Mouse (Mus musculus) kidney, embryonic 14.5 days (tissue): ENCODE data around the gene Dach2. TPM values are rescaled to one million over a fixed set of nuclear protein-coding genes. Genes with fewer than 3 reads are reported as not detected.

Source experiments
- ATAC-seq: fragments of 200-750 bp; cut with Nextera tagmentation; 2 replicates; pipeline ENCODE4 v1.8.0; 2017; ENCODE audit warnings: moderate number of reproducible peaks, mild to moderate bottlenecking, moderate TSS enrichment, moderate library complexity; ENCODE audit not compliant: low FRiP score, low TSS enrichment
- H3K27ac ChIP-seq: fragments of 300-500 bp; sonication (generic); 2 replicates; pipeline ENCODE4 v1.5.1; 2014; ENCODE audit warnings: low read depth, mild to moderate bottlenecking, low read length, moderate library complexity, mixed read lengths
- H3K27me3 ChIP-seq: fragments of 300-500 bp; sonication (generic); 2 replicates; pipeline ENCODE4 v1.6.1; 2014; ENCODE audit warnings: mild to moderate bottlenecking, low read length; ENCODE audit not compliant: control insufficient read depth, insufficient read depth
- H3K36me3 ChIP-seq: fragments of 300-500 bp; sonication (generic); 2 replicates; pipeline ENCODE4 v1.6.1; 2014; ENCODE audit warnings: low read length, mixed read lengths; ENCODE audit not compliant: control insufficient read depth, insufficient read depth
- H3K4me1 ChIP-seq: fragments of 300-500 bp; sonication (generic); 2 replicates; pipeline ENCODE4 v1.6.1; 2014; ENCODE audit warnings: low read length, mixed read lengths; ENCODE audit not compliant: control insufficient read depth, insufficient read depth
- H3K4me2 ChIP-seq: fragments of 300-500 bp; sonication (generic); replicated peaks from 2 replicates; pipeline ENCODE4 v1.6.1; 2014; ENCODE audit warnings: low read depth, mild to moderate bottlenecking, low read length
- H3K4me3 ChIP-seq: fragments of 300-500 bp; sonication (generic); 2 replicates; pipeline ENCODE4 v1.5.1; 2014; ENCODE audit warnings: mild to moderate bottlenecking, low read length
- H3K9ac ChIP-seq: fragments of 300-500 bp; sonication (generic); 2 replicates; pipeline ENCODE4 v1.6.1; 2014; ENCODE audit warnings: low read depth, mild to moderate bottlenecking, low read length, moderate library complexity
- H3K9me3 ChIP-seq: fragments of 300-500 bp; sonication (generic); 2 replicates; pipeline ENCODE4 v1.6.1; 2016; ENCODE audit warnings: low read length; ENCODE audit not compliant: control insufficient read depth
- WGBS: fragments of 180-500 bp; shearing (Covaris S2); extraction: QIAGEN DNeasy Blood & Tissue Kit; methylation state at CpG from one replicate; pipeline ENCODE4 v1.1.7; 2014; 5-methylcytosine and 5-hydroxymethylcytosine counted together
- polyA plus RNA-seq: library from polyadenylated mRNA; unstranded; fragments of >200 nt; fragmentation: Nextera tagmentation; extraction: Ambion mirVana; gene quantifications from 2 replicates; pipeline ENCODE4 v1.2.1, GENCODE M21; 2014

The Dach2 gene
- polyA plus RNA-seq, 1 experiment from 2014 or later, result 10.3 TPM

DNA sequence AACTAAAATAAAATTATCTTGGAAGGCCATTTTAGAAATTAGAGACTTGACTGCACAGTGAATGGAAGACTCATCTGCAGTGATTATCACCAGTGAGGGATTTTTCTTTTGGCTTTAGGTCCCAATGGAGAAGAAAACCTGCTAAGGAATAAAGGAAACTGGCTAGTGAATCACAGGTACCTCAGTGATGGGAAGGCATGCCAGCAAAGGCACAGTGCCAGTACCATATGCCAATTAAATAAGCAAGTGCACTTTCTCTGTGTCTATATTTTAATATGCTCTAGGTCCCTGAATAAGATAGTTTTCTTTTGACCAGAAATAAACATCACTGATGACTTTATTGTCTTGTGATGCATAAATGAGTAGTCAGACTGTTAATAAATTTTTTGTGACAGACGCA is 184.8 kb downstream of the Dach2 start:
- Histone ChIP-seq H3K36me3 (no peaks in the 10 kb centered on the region), H3K27ac (no peak overlapping the region), H3K9ac (no peak overlapping the region), H3K4me2 (no peak overlapping the region), H3K4me1 (no peaks in the 10 kb centered on the region), H3K9me3 (no peaks in the 10 kb centered on the region), H3K4me3 (no peak overlapping the region), H3K27me3 (no peaks in the 10 kb centered on the region)
- WGBS, result 84% methylated on average over 1 of the region's 1 CpGs
- no peak for ATAC-seq

DNA sequence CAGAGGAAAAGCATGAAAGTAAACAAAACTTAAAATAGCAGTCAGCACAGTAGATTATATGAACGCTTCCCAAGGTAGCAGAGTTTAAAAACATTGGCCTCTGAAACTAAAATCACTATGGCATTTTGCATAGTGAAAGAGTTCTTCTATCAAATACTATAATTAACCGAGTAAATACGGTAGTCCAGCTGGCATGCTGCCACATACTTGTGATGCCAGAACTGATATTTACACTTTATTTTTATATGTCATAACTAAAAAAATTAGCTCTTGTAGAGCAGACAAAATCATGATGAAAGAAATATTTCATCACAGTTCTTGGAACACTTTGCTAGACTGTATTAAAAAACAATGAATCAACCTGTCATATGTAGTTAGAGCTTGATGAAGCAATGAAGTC is 247.8 kb downstream of the Dach2 start:
- Histone ChIP-seq H3K9ac (no peak overlapping the region), H3K4me2 (no peak overlapping the region), H3K36me3 (no peaks in the 10 kb centered on the region), H3K27me3 (no peaks in the 10 kb centered on the region), H3K9me3 (no peaks in the 10 kb centered on the region), H3K4me1 (no peaks in the 10 kb centered on the region), H3K27ac (no peak overlapping the region), H3K4me3 (no peak overlapping the region)
- ATAC-seq, result no peak
- 69% methylated on average over 3 of the region's 3 CpGs for WGBS

DNA sequence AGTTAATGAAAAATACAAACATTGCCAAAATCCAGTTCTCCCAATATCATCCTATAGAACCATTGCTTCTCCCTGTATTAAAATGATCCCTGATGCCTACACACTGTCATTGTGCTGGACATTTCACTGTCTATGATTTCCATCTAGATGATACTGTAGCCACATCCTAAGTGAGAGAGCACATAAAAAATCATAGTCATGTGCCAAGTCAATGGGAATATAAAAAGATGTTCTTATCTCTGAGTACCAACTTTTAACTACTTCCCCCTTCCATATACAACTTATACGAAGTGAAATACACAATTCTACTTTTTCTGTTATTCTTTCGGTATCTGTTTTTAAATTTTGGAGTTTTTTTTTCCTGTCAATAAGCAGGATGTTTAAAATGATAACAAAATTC is 266.6 kb downstream of the Dach2 start:
- no peak overlapping the region for H3K27ac ChIP-seq
- no peak overlapping the region for H3K4me3 ChIP-seq
- no peaks in the 10 kb centered on the region for H3K27me3 ChIP-seq
- H3K36me3 ChIP-seq, result no peaks in the 10 kb centered on the region
- 82% methylated on average over 2 of the region's 2 CpGs for WGBS
- H3K9me3 ChIP-seq, result no peaks in the 10 kb centered on the region
- no peak for ATAC-seq
- H3K9ac ChIP-seq, result no peak overlapping the region
- H3K4me2 ChIP-seq, result no peak overlapping the region
- H3K4me1 ChIP-seq, result no peaks in the 10 kb centered on the region

DNA sequence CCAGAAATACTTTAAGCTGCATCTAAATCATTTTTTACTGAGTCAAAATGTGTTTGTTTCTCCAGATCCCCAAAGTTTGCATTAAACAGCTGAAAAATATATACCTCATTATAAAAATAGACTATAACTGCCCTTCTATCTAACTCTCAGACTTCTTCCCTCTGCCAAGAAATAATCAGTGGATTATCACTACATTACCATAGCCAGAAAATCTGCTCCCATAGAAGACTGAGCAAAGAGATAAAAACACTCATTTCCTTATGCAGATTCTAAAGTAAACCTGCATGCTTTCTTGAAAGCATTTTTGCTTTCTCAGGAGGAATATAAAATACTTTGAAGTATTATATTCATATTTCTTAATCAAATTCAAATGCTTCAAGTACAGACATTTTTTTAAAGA is 368.8 kb downstream of the Dach2 start:
- Histone ChIP-seq H3K36me3 (no peaks in the 10 kb centered on the region), H3K27me3 (no peaks in the 10 kb centered on the region), H3K27ac (no peak overlapping the region), H3K9ac (no peak overlapping the region), H3K4me3 (no peak overlapping the region), H3K4me2 (no peak overlapping the region), H3K4me1 (no peaks in the 10 kb centered on the region), H3K9me3 (no peaks in the 10 kb centered on the region)
- ATAC-seq, result no peak

DNA sequence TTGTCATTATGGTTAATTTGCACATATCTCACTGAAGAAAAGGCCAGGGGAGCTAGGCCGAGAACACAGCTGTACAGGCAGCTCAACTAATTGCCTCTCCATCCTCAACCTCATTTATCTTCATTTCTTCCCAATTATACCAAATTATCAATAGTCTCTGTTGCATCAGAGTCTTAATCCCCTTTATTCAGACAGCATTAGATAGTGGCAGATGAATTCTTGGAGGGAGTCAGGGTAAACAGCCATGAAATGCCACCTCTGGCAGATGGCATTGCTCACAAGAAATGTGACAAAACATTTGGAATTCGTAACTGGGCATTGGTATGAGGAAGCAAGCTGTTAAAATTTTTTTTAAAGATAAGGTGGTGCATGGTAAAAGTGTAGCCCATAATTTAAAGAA is 389.9 kb downstream of the Dach2 start:
- Histone ChIP-seq H3K27me3 (no peaks in the 10 kb centered on the region), H3K4me2 (no peak overlapping the region), H3K9ac (no peak overlapping the region), H3K27ac (no peak overlapping the region), H3K9me3 (no peaks in the 10 kb centered on the region), H3K36me3 (no peaks in the 10 kb centered on the region), H3K4me1 (no peaks in the 10 kb centered on the region), H3K4me3 (no peak overlapping the region)
- 68% methylated on average over 2 of the region's 2 CpGs for WGBS
- ATAC-seq, result no peak

DNA sequence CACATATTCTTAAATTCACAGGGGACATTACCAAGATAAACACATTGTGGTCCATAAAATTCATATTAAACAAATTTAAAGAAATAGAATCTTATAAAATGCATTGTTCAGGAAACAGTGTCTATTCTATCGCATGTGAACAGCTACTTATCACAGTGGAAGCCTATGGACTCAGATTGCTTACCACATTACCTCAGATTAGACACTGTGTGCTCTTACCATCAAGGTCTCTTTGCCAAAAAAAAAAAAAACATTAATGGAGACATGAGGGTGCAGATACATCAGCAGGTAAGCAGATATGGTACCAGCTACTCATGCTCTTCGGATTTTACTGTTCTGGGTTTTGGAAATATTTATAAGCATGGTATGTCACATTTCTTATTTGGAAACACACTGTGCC is 415.1 kb downstream of the Dach2 start:
- Histone ChIP-seq H3K27ac (no peak overlapping the region), H3K9me3 (no peaks in the 10 kb centered on the region), H3K4me3 (no peak overlapping the region), H3K27me3 (no peaks in the 10 kb centered on the region), H3K4me2 (no peak overlapping the region), H3K36me3 (no peaks in the 10 kb centered on the region), H3K4me1 (no peaks in the 10 kb centered on the region), H3K9ac (no peak overlapping the region)
- no peak for ATAC-seq
- WGBS, result 83% methylated on average over 2 of the region's 2 CpGs

- no peaks in the 10 kb centered on the region for H3K27me3 ChIP-seq
- no peaks in the 10 kb centered on the region for H3K36me3 ChIP-seq
- H3K4me1 ChIP-seq, result no peaks in the 10 kb centered on the region
- no peak overlapping the region for H3K4me3 ChIP-seq
- no peaks in the 10 kb centered on the region for H3K9me3 ChIP-seq
- ATAC-seq, result no peak
- H3K27ac ChIP-seq, result no peak overlapping the region
- no peak overlapping the region for H3K4me2 ChIP-seq
- H3K9ac ChIP-seq, result no peak overlapping the region
These were observed 426.8 kb downstream of the Dach2 start for GRCm38 (mm10) chrX:113724124-113724523.

- Histone ChIP-seq H3K4me2 (no peak overlapping the region), H3K27me3 (no peaks in the 10 kb centered on the region), H3K9ac (no peak overlapping the region), H3K4me1 (no peaks in the 10 kb centered on the region), H3K9me3 (no peaks in the 10 kb centered on the region), H3K4me3 (no peak overlapping the region), H3K27ac (no peak overlapping the region), H3K36me3 (no peaks in the 10 kb centered on the region)
- ATAC-seq, result no peak
These were observed 449.8 kb downstream of the Dach2 start for GRCm38 (mm10) chrX:113747122-113747521.

DNA sequence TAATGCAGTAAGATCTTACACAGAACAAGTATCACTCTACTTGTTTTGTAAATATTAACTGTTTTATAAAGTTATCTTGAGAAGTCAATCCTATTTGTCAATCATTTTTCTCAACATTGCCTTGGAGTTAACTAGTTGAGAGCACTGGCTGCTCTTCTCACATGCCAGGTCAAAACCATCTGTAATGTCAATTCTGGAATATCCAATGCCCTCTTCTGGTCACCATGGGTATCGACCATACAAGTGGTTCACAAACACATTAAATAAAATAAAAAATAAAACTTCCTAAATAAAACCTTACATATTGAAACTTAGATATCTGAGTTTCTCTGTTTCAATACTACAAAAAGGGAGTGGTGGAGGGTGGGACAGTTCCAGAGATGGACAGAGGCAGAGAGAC is 495.0 kb downstream of the Dach2 start:
- no peak overlapping the region for H3K9ac ChIP-seq
- no peaks in the 10 kb centered on the region for H3K36me3 ChIP-seq
- no peak for ATAC-seq
- WGBS, result 47% methylated on average over 1 of the region's 1 CpGs
- no peak overlapping the region for H3K4me2 ChIP-seq
- H3K4me3 ChIP-seq, result no peak overlapping the region
- H3K4me1 ChIP-seq, result no peaks in the 10 kb centered on the region
- no peak overlapping the region for H3K27ac ChIP-seq
- H3K9me3 ChIP-seq, result no peaks in the 10 kb centered on the region
- no peaks in the 10 kb centered on the region for H3K27me3 ChIP-seq

DNA sequence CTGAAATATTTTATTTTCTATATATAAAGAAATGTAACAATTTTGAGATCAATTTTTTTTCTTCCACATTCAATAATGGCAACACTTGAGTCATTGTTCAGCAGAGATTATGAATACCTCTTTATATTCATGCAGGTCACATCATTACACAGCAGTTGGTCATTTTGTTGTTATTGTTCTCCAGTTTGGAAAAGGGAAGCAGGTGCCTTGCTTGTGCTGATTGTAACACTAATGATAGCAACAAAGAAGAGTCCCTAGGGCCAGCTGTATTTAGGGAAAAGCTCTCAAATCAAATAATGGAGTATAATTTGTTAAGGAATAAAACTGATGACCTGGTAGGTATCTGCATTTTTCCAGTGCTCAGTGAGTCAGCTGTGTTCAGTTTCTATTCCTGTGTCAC is 513.1 kb downstream of the Dach2 start:
- H3K27ac ChIP-seq, result no peak overlapping the region
- no peaks in the 10 kb centered on the region for H3K4me1 ChIP-seq
- no peaks in the 10 kb centered on the region for H3K36me3 ChIP-seq
- no peak overlapping the region for H3K9ac ChIP-seq
- no peaks in the 10 kb centered on the region for H3K9me3 ChIP-seq
- H3K27me3 ChIP-seq, result no peaks in the 10 kb centered on the region
- no peak overlapping the region for H3K4me3 ChIP-seq
- ATAC-seq, result no peak
- no peak overlapping the region for H3K4me2 ChIP-seq
